Mouse (Mus musculus) C2C12 (cell line): ENCODE results near the gene Stip1. TPM values are rescaled to one million over a fixed set of nuclear protein-coding genes. Genes with fewer than 3 reads are reported as not detected.

Experiments used
- H3K27me3 ChIP-seq: one replicate; pipeline ENCODE4 v1.6.1; 2011; ENCODE audit not compliant: control insufficient read depth, insufficient read depth, insufficient read length
- H3K36me3 ChIP-seq: one replicate; pipeline ENCODE4 v1.6.1; 2011; ENCODE audit not compliant: control insufficient read depth, insufficient read depth
- H3K4me3 ChIP-seq: one replicate; pipeline ENCODE4 v1.5.1; 2011; ENCODE audit warnings: mild to moderate bottlenecking, control low read depth; ENCODE audit not compliant: poor library complexity, insufficient read depth, severe bottlenecking
- H3K79me2 ChIP-seq: one replicate; pipeline ENCODE4 v1.6.1; 2011; ENCODE audit not compliant: control insufficient read depth, insufficient read depth
- H3K79me3 ChIP-seq: one replicate; pipeline ENCODE4 v1.6.1; 2011; ENCODE audit warnings: low read depth, control low read depth
- H3ac ChIP-seq: one replicate; pipeline ENCODE3; 2011; ENCODE audit warnings: low read depth; ENCODE audit not compliant: control insufficient read depth, insufficient read length
- CEBPB ChIP-seq: IDR thresholded peaks from one replicate; pipeline ENCODE4 v1.6.1; 2011; ENCODE audit warnings: low read depth, mild to moderate bottlenecking, control low read depth, moderate library complexity
- CTCF ChIP-seq: IDR thresholded peaks from one replicate; pipeline ENCODE4 v1.5.1; 2011; ENCODE audit not compliant: control insufficient read depth, insufficient read depth, insufficient read length
- FOSL1 ChIP-seq: IDR thresholded peaks from one replicate; pipeline ENCODE4 v1.8.0; 2011; ENCODE audit warnings: mild to moderate bottlenecking, low read length; ENCODE audit not compliant: poor library complexity, insufficient read depth, severe bottlenecking
- MAX ChIP-seq: IDR thresholded peaks from one replicate; pipeline ENCODE4 v1.6.1; 2011; ENCODE audit warnings: mild to moderate bottlenecking, control low read depth
- MYOD1 ChIP-seq: IDR thresholded peaks from one replicate; pipeline ENCODE4 v1.6.1; 2011; ENCODE audit warnings: low read depth; ENCODE audit not compliant: control insufficient read depth, insufficient read length
- MYOG ChIP-seq: IDR thresholded peaks from one replicate; pipeline ENCODE4 v1.6.1; 2011; ENCODE audit not compliant: control insufficient read depth, insufficient read length; ENCODE audit errors: extremely low read depth
- USF1 ChIP-seq: IDR thresholded peaks from one replicate; pipeline ENCODE4 v1.6.1; 2011; ENCODE audit warnings: low read depth, mild to moderate bottlenecking, control low read depth, moderate library complexity
- polyA plus RNA-seq: library from polyadenylated mRNA; unstranded; fragments of >200 nt; fragmentation: generic; extraction: Trizol; gene quantifications from one replicate; pipeline ENCODE4 v1.2.1, GENCODE M21; 2012; ENCODE audit warnings: missing spikeins

Gene Stip1
- polyA plus RNA-seq, 1 experiment, result 309 TPM

GRCm38 (mm10) chr19:7066828-7067342, 27.1 kb upstream of the Stip1 start:
- no peaks in the 10 kb centered on the region for H3K27me3 ChIP-seq
- no peak for TF ChIP-seq USF1
- no peak for TF ChIP-seq MYOD1
- TF ChIP-seq CTCF, result no peak
- no peak for TF ChIP-seq MYOG
- TF ChIP-seq CEBPB, result no peak
- TF ChIP-seq MAX, result no peak
- no peak for TF ChIP-seq FOSL1
- no peaks in the 10 kb centered on the region for H3K79me3 ChIP-seq
- no peak overlapping the region for H3K4me3 ChIP-seq
- no peaks in the 10 kb centered on the region for H3K79me2 ChIP-seq
- H3ac ChIP-seq, result no peak overlapping the region
- no peaks in the 10 kb centered on the region for H3K36me3 ChIP-seq

- H3K4me3 ChIP-seq, result no peak overlapping the region
- TF ChIP-seq USF1 (peak; percentile 45), MYOG (no peak), FOSL1 (no peak), CTCF (no peak), MYOD1 (peak; percentile 62), CEBPB (no peak), MAX (peak; percentile 80)
- H3K36me3 ChIP-seq, result no peaks in the 10 kb centered on the region
- no peak overlapping the region for H3ac ChIP-seq
- H3K27me3 ChIP-seq, result no peaks in the 10 kb centered on the region
- no peaks in the 10 kb centered on the region for H3K79me2 ChIP-seq
- no peaks in the 10 kb centered on the region for H3K79me3 ChIP-seq
Measured at GRCm38 (mm10) chr19:7066034-7066827, 26.5 kb upstream of the Stip1 start.

GRCm38 (mm10) chr19:7064571-7064970, 24.8 kb upstream of the Stip1 start:
- Histone ChIP-seq H3K36me3 (no peaks in the 10 kb centered on the region), H3K27me3 (no peaks in the 10 kb centered on the region), H3K79me3 (no peaks in the 10 kb centered on the region), H3ac (no peak overlapping the region), H3K4me3 (no peak overlapping the region), H3K79me2 (no peaks in the 10 kb centered on the region)
- TF ChIP-seq MYOD1 (no peak), CTCF (peak; percentile 88)

DNA sequence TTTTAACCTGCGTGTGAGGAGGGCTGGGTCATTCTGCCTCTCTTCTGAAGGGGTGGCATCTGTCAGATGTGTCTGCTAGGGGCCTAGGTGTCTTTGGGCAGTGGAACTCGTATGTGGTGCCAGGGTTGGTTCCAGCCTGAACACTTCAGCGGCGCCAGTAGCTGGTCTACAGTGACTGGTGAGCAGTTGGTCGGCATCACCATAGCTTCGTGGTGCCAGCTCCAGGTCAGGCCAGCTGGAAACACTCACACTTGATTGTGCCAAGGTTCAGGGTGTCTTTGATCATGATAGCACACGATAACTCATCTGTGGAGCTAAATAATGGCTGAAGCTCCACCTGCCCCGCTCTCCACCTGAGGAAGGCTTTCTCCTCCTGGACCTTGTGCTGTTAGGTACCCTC, 23.1 kb upstream of the Stip1 start:
- no peaks in the 10 kb centered on the region for H3K27me3 ChIP-seq
- no peaks in the 10 kb centered on the region for H3K79me3 ChIP-seq
- no peaks in the 10 kb centered on the region for H3K79me2 ChIP-seq
- H3K36me3 ChIP-seq, result no peaks in the 10 kb centered on the region
- TF ChIP-seq CEBPB (no peak), FOSL1 (no peak), USF1 (no peak), MYOD1 (no peak), MAX (no peak), MYOG (no peak), CTCF (no peak)
- no peak overlapping the region for H3K4me3 ChIP-seq
- no peak overlapping the region for H3ac ChIP-seq

- H3K79me2 ChIP-seq, result no peaks in the 10 kb centered on the region
- no peak overlapping the region for H3K4me3 ChIP-seq
- TF ChIP-seq CEBPB (no peak), USF1 (no peak), MYOG (no peak), MAX (no peak), FOSL1 (no peak), MYOD1 (no peak), CTCF (no peak)
- H3ac ChIP-seq, result no peak overlapping the region
- no peaks in the 10 kb centered on the region for H3K27me3 ChIP-seq
- no peaks in the 10 kb centered on the region for H3K36me3 ChIP-seq
- H3K79me3 ChIP-seq, result no peaks in the 10 kb centered on the region
Measured at GRCm38 (mm10) chr19:7062110-7062509, 22.3 kb upstream of the Stip1 start.
